ENCODE assay signal across 23 mouse cellular contexts in genomic region chr8:107212006-107212405, GRCm38 (mm10).
DNase-seq lines count a peak whose midpoint lies in the region; ATAC-seq lines count a peak whose summit lies in the region.
"Had no signal": no experiment of that assay in that cellular context is flagged by ENCODE, and none has a peak within 500 bp of the region (broad histone marks: within the 10 kb centered on the region; RNA-seq: fewer than 3 reads in every experiment).

No protein-coding gene starts in this region.

- 95% methylated on average over 7 of the region's 7 CpGs for WGBS in limb, embryonic 10.5 days
- WGBS in neural tube, embryonic 15.5 days = 91% methylated on average over 7 of the region's 7 CpGs

- H3K4me1 ChIP-seq in limb, embryonic 10.5 days = no peaks in the 10 kb centered on the region
- no peaks in the 10 kb centered on the region for H3K4me1 ChIP-seq in neural tube, embryonic 15.5 days

- H3K4me3 ChIP-seq in limb, embryonic 10.5 days = no peak overlapping the region
- H3K4me3 ChIP-seq in neural tube, embryonic 15.5 days (replicated peaks) = no peak overlapping the region
- H3K4me3 ChIP-seq: embryonic facial prominence, embryonic 15.5 days; heart, embryonic 10.5 days; hindbrain, embryonic 12.5 days had no signal

- H3K9me3 ChIP-seq in limb, embryonic 10.5 days (replicated peaks) = no peaks in the 10 kb centered on the region
- H3K9me3 ChIP-seq in neural tube, embryonic 15.5 days (replicated peaks) = no peaks in the 10 kb centered on the region
- H3K9me3 ChIP-seq: embryonic facial prominence, embryonic 15.5 days; heart, embryonic 10.5 days; hindbrain, embryonic 12.5 days had no signal

- no peak overlapping the region for H3K4me2 ChIP-seq in neural tube, embryonic 15.5 days
- H3K4me2 ChIP-seq: embryonic facial prominence, embryonic 15.5 days; hindbrain, embryonic 12.5 days had no signal

- DNase-seq in left cerebral cortex, postnatal 25 days (ENCODE audit: low spot score in 2 of 2) = peak; percentile 6 to 80
- no peak for DNase-seq in left cerebral cortex, postnatal 4 days
- DNase-seq in brain, adult 2 months (ENCODE audit: low read depth, low spot score) = peak; percentile 63
- DNase-seq in frontal cortex, adult 2 months (ENCODE audit: extremely low spot score in 1 of 2, low spot score in 1 of 2) = peak; percentile 16 to 55
- DNase-seq in right cerebral cortex, postnatal 25 days = peak; percentile 11
- DNase-seq in limb, embryonic 10.5 days (ENCODE audit: low spot score) = no peak
- DNase-seq: adrenal gland, postnatal 14 days; cerebellum, adult 8-10 months; cerebellum, postnatal 14 days; embryo, embryonic 11 days; gastrocnemius, postnatal 10 days; heart, adult 18-20 months; heart, postnatal 10 days; heart, postnatal 4 days had no signal

- intact Hi-C loops in left cerebral cortex, postnatal 25 days (cut with DNase I) = no loop called here
- intact Hi-C loops in left cerebral cortex, postnatal 4 days (cut with DNase I) = no loop called here

- H3K27me3 ChIP-seq in limb, embryonic 10.5 days (ENCODE audit: low read depth, poor library complexity, severe bottlenecking) = no peaks in the 10 kb centered on the region
- no peaks in the 10 kb centered on the region for H3K27me3 ChIP-seq in neural tube, embryonic 15.5 days (replicated peaks)
- H3K27me3 ChIP-seq: CH12.LX; embryonic facial prominence, embryonic 15.5 days; hindbrain, embryonic 12.5 days; Patski had no signal

- H3K36me3 ChIP-seq in limb, embryonic 10.5 days = no peaks in the 10 kb centered on the region
- no peaks in the 10 kb centered on the region for H3K36me3 ChIP-seq in neural tube, embryonic 15.5 days
- H3K36me3 ChIP-seq: embryonic facial prominence, embryonic 15.5 days; heart, embryonic 10.5 days; hindbrain, embryonic 12.5 days had no signal

- no peak overlapping the region for H3K27ac ChIP-seq in limb, embryonic 10.5 days
- H3K27ac ChIP-seq in neural tube, embryonic 15.5 days (replicated peaks) = no peak overlapping the region
- H3K27ac ChIP-seq: embryonic facial prominence, embryonic 15.5 days; heart, embryonic 10.5 days; hindbrain, embryonic 12.5 days had no signal

- no peak for ATAC-seq in neural tube, embryonic 15.5 days (ENCODE audit: low FRiP score)
- ATAC-seq: activated CD4-positive, CD25-positive, alpha-beta regulatory T cell, adult 4 months; forebrain, embryonic 16.5 days; hindbrain, embryonic 16.5 days; Patski had no signal

- no peak overlapping the region for H3K9ac ChIP-seq in neural tube, embryonic 15.5 days (replicated peaks)
- H3K9ac ChIP-seq: embryonic facial prominence, embryonic 15.5 days; hindbrain, embryonic 12.5 days had no signal

Comparison
In these comparisons a context has a peak if more than half of its experiments do, and no peak if none do; other contexts are left out.
1. DNase-seq: peak in left cerebral cortex, postnatal 25 days (2 of 2), brain, adult 2 months (single experiment), frontal cortex, adult 2 months (2 of 2) and right cerebral cortex, postnatal 25 days (single experiment); none in left cerebral cortex, postnatal 4 days (single experiment) and limb, embryonic 10.5 days (single experiment).